Mouse (Mus musculus): ENCODE measurements around the gene Prdm2.

Prdm2 gene

DNA sequence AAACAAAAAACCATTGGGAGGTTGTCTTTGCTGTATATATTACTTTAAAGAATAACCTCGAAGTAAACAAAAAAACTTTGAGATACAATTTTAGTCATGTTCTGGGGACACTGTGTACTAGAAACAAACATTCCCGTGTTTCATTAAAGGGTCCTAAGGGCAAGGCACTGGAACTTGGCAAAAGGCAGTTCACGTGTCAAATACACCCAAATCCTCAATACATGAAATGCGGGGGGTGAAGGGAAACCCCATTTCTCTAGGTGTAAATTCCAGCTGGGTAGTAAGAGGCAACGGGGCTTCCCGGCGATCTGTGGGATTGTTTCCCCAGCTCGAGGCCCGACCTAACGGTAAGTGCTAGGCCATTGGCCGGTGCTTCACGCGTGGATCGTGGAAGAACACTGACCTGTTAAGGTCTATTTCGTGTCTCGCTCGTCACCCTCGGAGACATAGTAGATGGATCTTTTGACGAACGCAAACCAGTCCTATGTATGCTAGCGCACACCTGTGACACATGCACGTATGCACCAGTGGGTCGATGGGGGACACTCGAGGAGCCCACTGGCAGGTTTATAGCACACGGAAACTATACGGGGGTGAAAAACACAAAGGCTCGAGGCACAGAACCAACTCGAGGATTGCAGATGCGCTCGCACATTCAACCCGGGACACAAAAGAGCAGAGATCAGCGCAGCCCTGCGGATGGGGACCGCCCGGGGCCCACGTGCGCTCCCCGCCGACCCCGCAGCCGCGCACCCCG lies 1.0 kb downstream of the Prdm2 start:
- peak; percentile 70 for DNase-seq (ENCODE audit: extremely low spot score, low spot score)

DNA sequence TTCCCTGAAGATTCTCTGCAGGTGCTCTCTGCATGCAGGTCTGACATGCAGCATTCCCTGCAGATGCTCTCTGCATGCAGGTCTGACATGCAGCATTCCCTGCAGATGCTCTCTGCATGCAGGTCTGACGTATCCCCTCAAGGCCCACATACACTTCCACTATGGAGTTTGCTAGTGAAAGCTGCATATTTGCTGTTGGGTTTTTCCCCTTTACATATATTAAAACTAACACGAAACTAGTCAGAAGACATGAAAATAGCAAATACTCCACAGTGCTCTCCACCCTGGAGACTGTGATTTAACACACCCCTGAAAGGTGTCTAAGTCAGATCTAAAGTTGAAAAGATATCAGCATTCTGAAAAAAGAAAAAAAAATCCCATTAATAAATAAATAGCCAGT lies 2.8 kb downstream of the Prdm2 start:
- no peak for DNase-seq (ENCODE audit: extremely low spot score, low spot score)

DNA sequence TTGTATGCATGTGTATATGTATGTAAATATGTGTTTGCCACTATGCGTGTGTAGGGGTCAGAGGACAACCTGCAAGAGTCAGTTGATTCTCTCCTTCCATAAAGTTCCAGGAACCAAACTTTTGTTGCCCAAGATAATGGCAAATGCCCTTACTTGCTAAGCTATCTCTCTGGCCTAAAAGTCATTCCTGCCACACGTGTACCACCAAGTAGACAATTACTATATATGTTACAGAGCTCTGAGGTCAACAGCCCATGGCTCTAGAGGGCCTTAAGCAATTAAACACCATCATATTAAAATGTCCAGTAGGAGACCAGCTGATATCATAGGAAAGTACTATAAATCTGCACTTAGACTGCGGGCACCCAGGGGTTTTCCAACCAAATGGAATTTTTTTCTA lies 10.1 kb downstream of the Prdm2 start:
- DNase-seq (ENCODE audit: extremely low spot score, low spot score): no peak

DNA sequence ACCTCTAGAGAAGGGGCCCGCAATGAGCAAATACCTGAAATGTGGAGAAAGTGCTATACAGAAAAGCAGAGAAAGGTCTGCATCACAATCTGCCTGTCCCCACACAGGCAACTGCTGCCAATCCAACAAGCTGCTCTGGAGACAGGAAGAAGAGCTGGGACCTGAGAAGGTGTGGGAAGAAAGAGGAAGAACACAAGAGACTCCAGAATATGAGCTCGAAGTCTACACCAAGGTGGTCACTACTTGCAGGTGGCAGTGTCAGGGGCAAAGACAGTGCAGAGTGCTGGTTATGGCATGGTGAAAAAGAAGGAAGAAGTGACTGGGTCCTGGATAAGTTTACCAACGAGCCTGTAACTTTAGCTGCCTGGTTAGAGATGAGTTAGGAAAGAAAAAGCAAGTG lies 14.4 kb downstream of the Prdm2 start:
- no peak for DNase-seq (ENCODE audit: extremely low spot score, low spot score)

DNA sequence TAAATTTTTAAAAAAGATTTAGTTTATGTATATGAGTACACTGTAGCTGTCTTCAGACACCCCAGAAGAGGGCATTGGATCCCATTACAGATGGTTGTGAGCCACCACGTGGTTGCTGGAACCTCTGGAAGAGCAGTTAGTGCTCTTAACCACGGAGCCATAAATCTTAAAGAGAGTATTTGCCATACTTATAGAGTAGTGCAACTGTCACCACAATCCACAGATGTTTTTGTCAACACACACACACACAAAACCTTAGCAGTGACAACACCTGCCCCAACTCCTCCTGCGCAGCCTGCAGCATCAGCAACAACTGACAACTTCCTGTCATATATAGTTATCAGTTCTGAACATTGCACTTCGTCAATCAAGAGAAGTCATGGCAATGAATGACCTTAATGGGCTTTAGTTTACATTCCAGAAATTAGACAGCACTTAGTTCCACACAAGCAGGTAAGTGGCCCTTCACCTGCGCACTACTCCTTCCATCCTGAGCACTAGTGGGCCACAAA lies 14.9 kb downstream of the Prdm2 start:
- no peak for DNase-seq (ENCODE audit: extremely low spot score, low spot score)

DNA sequence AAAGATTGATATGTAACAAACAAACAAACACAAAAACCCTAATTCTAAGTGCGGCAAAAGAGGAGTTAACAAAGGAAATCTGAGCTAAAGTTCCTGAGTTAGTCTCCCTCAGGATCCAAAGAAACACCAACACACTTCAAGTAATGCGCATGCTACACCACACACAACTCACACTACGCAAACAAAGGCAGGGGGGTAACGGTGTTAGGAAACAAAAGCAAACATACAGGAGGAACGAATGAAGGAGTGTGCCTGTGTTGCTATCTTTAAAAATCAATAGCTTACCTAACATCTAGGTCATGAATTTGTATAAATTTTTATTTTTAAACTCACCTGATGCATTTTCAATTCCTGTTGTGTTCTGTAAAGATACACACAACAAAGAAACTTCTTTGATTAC lies 18.5 kb downstream of the Prdm2 start:
- DNase-seq (ENCODE audit: extremely low spot score, low spot score): no peak

DNA sequence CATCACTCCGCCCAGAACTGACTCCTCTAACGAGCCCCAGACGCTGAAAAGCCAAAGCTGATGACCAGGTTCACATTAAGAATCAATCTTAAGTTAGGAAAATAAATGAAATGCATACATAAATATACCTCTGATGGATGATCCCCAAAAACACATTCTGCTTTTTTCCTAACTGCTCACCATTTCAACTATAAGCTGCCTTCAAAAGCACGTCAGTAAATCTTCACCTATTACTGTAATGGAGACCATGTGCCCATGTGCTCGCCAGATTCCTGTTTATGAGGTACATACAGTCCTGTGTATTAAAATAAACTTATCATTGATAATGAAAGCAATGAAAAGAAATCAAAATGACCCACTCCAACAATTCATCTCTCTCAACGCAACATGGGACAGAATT lies 19.6 kb downstream of the Prdm2 start:
- no peak for DNase-seq (ENCODE audit: extremely low spot score, low spot score)

DNA sequence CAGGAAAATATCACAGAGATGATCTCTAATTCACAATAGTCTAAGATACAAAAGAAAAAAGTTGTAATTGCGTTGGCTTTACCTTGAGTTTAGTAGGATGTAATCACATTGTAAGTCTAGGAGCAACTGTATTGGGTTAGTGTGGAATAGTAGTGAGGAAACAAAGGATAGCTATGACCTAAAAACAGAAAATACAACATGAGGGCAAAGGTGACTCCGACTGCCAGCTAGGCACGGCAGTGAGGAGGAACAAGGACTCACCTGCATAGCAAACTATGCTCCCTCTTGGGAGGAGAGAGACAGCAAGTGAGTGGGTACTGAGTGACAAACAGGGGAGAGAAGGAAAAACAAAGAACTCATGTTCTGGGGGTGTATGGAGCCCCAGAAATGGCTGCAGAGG lies 21.0 kb downstream of the Prdm2 start:
- DNase-seq (ENCODE audit: extremely low spot score, low spot score): no peak

DNA sequence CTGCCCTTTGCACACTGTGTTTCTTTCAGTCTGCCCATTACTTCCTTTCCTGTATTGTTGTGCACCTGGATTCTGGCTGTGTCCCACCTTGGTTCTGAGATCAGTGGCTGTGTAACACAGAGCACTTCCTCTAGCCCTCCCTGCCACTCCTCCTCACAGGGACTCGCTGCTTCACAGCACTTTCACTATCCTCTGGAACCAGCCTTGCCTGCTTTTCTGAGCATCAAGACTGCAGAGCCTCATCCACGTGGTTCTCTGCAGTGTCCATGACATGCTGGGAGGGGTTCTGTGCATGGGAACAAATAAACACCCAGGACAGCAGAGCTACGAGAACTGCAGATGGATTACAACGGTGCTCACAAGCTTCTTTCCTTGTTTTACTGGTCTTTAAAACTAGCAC lies 22.1 kb downstream of the Prdm2 start:
- no peak for DNase-seq (ENCODE audit: extremely low spot score, low spot score)

DNA sequence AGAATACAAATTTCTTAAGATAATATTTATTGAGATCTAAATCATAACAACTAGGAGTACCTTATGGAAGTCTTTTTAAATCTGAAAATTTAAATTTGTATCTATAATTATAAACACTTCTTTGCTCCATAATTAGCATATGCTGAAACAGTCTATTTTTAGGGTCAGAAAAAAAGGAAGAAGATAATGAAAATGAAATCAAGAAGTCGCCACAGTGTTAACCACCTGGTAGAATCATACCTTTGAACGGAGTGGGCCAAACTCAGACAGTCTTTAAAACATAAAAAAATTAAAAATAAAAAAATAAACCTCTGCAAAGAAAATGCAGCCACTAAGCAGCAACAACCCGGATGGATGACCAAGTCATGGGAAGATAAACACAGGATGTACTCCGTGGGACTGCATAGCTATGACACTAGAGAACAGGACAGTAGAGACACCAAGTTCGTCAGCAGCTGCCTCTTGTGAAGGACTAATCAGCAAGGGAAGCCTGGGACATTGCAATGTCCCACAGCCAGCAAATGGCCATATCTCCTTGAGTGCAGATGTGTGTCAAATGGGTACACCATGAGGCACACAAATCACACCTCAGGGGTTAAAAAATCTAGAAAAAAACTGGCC lies 24.1 kb downstream of the Prdm2 start:
- DNase-seq (ENCODE audit: extremely low spot score, low spot score): no peak

DNA sequence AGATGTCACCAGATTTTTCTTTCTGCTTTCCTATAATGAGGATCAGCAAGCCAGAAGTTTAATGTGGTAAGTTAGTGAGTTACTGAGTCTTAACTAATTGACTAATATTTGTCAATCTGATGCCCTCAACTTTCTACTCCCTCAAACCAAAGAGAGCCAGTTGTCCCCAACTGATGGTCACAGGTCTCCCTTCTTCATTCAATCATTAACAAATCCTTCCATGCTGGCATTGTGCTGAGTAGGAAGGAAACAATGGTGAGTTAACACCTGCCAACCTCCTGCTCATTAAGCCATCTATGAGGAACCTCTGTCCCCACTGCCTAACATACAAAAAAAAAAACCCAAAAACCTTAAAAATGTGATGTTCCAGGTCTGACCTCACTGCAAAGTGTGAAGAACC lies 26.7 kb downstream of the Prdm2 start:
- DNase-seq (ENCODE audit: extremely low spot score, low spot score): no peak

DNA sequence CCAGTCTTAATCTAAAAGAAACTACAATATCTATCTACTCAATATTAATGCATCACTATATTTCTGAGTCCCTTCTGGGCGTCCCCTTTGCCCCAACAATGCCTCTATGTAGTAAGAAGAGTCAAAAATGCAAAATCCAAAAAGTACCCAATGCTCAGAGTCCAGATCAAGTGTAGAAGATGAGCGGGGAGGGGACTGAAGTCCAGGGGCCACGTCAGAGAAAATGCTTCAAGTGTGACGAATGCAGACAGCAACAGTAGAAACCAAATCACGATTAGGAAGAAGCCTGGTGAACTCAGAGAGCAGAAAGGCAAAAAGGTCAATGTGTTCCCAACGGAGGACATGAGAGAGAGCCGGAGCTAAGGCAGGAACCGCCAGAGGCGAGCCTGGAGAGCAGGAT lies 27.3 kb downstream of the Prdm2 start:
- no peak for DNase-seq (ENCODE audit: extremely low spot score, low spot score)

DNA sequence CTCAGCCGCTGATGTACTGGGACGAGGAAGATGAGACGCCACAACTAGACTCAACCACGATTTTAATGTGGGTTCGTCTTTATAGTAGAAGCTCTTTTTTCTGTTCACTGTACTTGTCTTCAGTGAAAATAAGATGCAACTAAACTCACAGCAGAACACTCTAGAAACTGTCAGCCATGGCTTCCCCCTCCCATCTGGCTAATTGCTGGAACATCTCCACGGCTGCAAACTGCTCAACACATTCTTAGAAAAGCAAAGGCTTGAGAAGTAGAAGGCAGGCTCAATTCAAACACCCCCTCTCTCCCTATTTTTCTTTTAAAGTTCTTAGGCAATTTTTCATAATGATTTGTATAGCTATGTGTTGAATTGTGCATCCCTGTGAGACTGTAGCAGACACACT lies 29.7 kb downstream of the Prdm2 start:
- DNase-seq (ENCODE audit: extremely low spot score, low spot score): no peak

DNA sequence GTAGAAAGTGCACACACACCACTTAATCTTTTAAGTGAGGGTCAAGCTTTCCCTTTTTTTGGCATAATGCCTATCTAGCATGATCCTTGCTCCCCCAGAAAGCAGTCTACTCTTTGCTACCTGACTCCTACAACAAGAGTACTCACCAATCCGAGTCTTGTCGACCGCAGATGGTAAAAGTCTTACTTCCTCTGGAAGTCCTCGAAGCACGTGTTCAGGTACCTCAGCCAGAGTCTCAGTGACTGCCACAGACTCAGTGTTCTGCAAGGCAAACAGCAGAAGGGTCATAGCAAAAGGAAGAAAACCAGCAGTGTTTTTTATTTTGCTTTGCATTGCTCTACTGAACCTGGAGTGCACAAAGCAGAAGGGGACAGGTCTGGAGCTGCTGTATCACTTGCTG lies 32.1 kb downstream of the Prdm2 start:
- no peak for DNase-seq (ENCODE audit: extremely low spot score, low spot score)

DNA sequence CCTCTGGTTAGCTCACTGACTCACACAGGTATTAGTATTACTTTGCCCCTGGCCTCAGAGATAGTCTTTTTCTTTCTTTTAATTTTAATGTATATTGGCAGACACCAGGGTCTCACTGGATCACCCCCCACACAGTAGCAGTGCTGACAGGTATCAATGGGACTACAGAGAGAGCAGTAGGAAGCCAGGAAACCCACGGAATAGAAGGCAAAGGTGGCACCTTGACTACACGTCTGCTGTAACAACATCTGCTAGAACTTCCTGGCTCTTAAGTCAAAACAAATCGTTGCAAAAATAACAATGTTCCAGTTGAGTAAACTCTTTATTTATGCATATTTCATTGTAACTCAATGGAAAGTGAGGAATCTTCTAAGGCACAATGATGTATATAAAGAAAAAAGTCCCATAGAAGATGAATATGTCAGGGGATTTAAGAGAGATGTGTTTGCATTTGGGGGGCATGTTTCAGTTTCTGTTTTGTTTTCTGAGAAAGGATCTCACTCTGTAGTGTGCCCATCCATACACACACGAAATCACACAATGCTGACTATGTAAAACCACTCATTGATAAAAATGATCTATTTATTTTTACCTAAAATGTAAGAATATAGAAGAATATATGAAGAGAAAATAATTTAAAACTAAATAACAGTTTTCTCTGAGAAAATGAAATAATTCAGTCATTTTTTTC lies 41.0 kb downstream of the Prdm2 start:
- no peak for DNase-seq (ENCODE audit: extremely low spot score, low spot score)

DNA sequence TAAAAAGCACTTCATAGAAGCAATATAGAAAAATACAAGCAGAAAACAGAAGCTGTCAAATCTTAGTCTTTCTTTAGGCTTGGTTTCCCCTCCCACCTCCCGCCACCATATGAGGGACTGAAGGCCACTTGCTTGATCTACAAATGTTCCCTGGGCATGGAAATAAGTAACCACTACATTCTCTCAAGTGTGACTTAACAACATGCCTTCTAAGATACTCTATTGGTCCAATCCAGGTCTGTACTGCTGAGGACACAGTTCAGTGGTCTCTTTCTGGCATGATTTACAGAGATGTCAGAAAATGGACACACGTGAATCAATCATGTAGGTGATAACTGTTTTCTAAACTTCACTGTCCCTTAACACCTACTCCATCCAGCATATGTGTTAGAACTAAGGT lies 42.5 kb downstream of the Prdm2 start:
- no peak for DNase-seq (ENCODE audit: extremely low spot score, low spot score)

DNA sequence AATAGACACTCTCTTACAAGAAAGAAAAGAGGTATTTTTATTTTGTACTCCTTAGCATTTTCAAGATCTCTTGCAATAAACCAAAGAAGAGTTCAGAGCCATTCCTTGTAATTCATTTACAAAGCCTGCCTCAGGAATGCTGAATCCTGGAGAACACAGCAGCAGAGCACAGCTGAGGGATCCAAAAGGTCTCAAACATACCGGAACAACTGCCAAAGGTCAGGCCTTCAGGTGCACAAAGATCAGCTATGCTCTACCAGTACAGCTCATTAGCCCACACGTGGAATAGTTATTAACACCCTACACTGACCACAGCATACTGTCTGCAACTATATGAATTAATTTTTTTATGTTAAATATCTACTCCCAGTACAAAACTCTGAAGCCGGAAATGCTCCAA lies 44.7 kb downstream of the Prdm2 start:
- DNase-seq (ENCODE audit: extremely low spot score, low spot score): no peak

DNA sequence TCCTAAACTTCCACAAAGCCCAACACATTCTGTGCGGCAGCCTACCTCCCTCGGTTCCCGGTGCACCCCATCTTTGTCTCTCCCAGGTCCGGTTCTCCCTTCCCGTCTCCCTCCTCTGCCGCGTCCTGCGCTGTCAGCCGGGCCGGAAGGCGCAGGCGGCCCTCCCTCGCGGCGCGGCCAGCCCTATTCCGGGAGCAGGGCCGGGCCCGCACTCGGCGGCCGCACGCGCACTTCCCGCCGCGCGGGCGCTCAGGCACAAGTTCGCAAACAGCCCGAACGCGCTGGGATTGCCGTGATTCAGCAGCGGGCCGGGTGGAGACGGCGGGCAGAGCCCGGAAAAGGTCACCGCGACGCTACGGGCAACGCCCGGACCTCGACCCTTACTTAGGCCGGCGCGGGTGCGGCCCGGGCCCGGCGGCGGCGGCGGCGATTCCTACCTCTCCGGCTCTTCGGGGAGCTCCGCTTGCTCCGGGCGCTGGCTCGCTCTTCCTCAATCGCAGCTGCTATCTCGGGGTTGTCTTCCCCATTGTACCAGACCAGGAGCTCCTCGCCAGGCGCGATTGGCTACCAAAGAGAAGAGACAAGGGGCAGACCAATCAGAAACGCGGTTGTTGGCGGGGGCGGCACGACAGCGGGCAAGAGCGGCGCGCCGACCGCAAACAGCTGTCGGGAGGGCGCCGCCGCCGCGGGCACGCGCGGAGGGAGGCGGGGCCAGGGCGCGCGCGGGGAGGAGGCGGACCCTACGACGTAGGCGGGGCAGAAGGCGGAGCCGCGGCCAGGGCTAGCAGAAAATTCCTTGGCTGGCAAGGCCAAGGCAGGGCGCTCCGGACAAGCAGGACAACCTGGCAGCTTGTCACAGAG lies 50.9 kb downstream of the Prdm2 start:
- peak; percentile 100 for DNase-seq (ENCODE audit: extremely low spot score, low spot score)

DNA sequence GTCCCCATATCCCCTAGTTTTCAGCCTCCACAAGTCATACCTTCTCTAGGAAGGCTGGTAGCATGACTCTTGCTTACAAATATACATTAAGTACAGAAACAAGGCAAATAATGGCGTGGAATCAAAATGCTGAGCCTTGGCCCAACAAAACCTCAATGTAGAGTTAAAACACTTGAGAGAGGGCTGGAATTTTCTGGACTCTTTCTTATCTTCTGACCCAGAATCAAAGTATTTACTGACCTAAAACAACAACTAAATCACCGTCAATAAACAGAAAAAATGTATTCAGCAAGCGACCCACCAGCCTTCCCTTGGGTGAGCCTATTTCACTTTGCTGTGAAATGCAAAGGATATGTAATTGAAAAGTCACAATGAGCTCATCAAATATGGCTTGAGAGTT lies 52.0 kb downstream of the Prdm2 start:
- no peak for DNase-seq (ENCODE audit: extremely low spot score, low spot score)

DNA sequence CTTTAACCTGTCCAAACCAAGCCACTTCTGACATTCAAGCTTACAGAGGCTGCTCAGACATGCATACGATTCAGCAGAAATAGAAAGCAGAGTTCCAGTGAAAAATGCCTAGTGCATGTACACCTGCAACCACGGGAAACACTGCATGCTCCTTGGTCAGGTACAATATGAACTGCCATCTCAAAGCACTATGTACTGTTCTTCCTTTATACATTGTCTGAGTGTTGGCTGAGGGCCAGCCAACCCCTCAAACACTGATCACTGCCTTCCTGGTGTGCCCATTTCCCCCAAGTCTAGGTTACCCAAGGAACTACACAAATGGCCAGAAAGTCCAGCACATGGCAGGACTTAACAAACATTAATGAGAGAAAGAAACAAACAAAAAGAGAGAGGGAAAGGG lies 53.5 kb downstream of the Prdm2 start:
- no peak for DNase-seq (ENCODE audit: extremely low spot score, low spot score)

DNA sequence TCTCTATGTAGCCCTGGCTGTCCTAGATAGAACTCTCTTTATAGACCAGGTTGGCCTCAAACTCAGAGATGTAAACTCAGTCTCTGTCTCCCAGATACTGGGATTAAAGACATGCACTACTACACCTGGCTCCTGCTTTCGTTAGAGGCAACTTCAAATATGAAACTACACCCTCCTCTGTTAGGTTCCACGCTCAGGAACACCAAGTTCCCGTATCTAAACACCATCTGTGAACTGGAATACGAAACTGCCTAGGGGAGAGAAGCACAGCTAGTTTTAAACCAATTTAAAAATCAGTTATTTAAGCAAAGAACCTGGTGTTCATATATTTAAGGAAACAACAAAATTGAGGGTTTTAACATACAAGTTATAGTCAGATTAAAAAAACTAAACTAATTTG lies 56.9 kb downstream of the Prdm2 start:
- no peak for DNase-seq (ENCODE audit: extremely low spot score, low spot score)

DNA sequence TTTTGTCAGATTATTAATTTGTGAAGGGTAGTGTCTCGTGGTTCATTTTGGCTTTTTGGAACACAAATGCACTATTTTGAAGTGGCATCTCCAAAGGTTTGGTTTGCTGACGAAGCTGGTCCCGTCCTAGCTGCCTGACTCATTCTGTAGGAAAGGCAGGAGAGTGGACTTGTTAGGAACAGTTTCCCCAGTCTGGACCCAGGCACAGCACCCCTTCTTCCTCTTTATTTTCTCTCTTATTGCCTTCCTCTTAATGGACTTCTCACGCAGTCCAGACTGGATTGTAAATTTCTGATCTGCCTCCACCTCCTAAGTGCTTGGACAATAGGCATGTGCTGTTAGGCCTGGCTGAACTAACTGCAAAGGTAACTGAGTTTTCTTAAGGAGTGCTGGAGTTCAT lies 57.8 kb downstream of the Prdm2 start:
- DNase-seq (ENCODE audit: extremely low spot score, low spot score): no peak

All from neural tube, embryonic 10.5 days (tissue).